Mouse (Mus musculus): Measurements from ENCODE around the gene Atcay. TPM values are rescaled to one million over a fixed set of nuclear protein-coding genes. Genes with fewer than 3 reads are reported as not detected.

Atcay gene
- total and polyA plus RNA-seq, 3 experiments = 0.19 to 0.33 TPM; not detected in 1

- Histone ChIP-seq H3K36me3 (ENCODE audit: control insufficient read depth in 1 of 2, insufficient read depth in 2 of 2, low read length in 2 of 2) (no peaks in the 10 kb centered on the region), H3K9ac (ENCODE audit: control insufficient read depth, low read depth, low read length, poor library complexity, severe bottlenecking) (no peak overlapping the region), H3K9me3 (replicated peaks; ENCODE audit: insufficient read depth, low read length) (no peaks in the 10 kb centered on the region), H3K79me2 (ENCODE audit: control insufficient read depth, insufficient read depth, low read length, poor library complexity) (peaks cover 3% of the 10 kb centered on the region; the same call in 1 of the 2 replicates), H3K4me3 (ENCODE audit: control insufficient read depth in 1 of 2, insufficient read depth in 1 of 2, low read depth in 2 of 2, low read length in 2 of 2) (no peak overlapping the region), H3K4me1 (ENCODE audit: control insufficient read depth in 1 of 2, insufficient read depth in 2 of 2, low read length in 2 of 2) (peaks cover 0 to 12% of the 10 kb centered on the region in 2 experiments; a peak in 2 of 4 replicates), H3K27ac (ENCODE audit: control insufficient read depth, low read depth, low read length) (no peak overlapping the region), H3K27me3 (ENCODE audit: control insufficient read depth in 1 of 2, insufficient read depth in 2 of 2, low read length in 2 of 2) (no peaks in the 10 kb centered on the region)
- no peak for DNase-seq (ENCODE audit: low read depth, low spot score)
- no peak for TF ChIP-seq TBP (IDR thresholded peaks at IDR 0.05; ENCODE audit: low read depth, low read length)
- TF ChIP-seq TCF12 (IDR thresholded peaks at IDR 0.05; ENCODE audit: low read depth, low read length) = no peak
- TF ChIP-seq NELFE (IDR thresholded peaks at IDR 0.05; ENCODE audit: low read depth, low read length) = no peak
- TF ChIP-seq POLR2A (IDR thresholded peaks at IDR 0.05; ENCODE audit: control insufficient read depth in 1 of 2, insufficient read depth in 1 of 2, low read depth in 1 of 2, low read length in 2 of 2, poor library complexity in 1 of 2) = no peak
- no peak for TF ChIP-seq ZKSCAN1 (IDR thresholded peaks at IDR 0.05; ENCODE audit: low read depth, low read length)
- TF ChIP-seq E2F4 (IDR thresholded peaks at IDR 0.05; ENCODE audit: borderline replicate concordance, low read depth, low read length) = no peak
- no peak for TF ChIP-seq ETS1 (IDR thresholded peaks at IDR 0.05; ENCODE audit: low read depth, low read length)
- TF ChIP-seq GABPA (IDR thresholded peaks at IDR 0.05; ENCODE audit: low read depth, low read length) = no peak
- TF ChIP-seq NRF1 (IDR thresholded peaks at IDR 0.05; ENCODE audit: insufficient read depth, low read depth, low read length, poor library complexity, severe bottlenecking) = no peak
- no peak for TF ChIP-seq ELF1 (IDR thresholded peaks at IDR 0.05; ENCODE audit: low read depth, low read length)
- TF ChIP-seq JUND (IDR thresholded peaks at IDR 0.05; ENCODE audit: low read depth, low read length) = no peak
- no peak for TF ChIP-seq HCFC1 (IDR thresholded peaks at IDR 0.05; ENCODE audit: low read depth, low read length)
- TF ChIP-seq ZNF384 (IDR thresholded peaks at IDR 0.05; ENCODE audit: low read depth, low read length) = no peak
Measured at GRCm38 (mm10) chr10:81195300-81195699, 35.3 kb downstream of the Atcay start.

GRCm38 (mm10) chr10:81193991-81194774, 36.5 kb downstream of the Atcay start:
- no peak overlapping the region for H3K27ac ChIP-seq (ENCODE audit: control insufficient read depth, low read depth, low read length)

More at GRCm38 (mm10) chr10:81193991-81194774, 36.5 kb downstream of the Atcay start:
- no peak for DNase-seq (ENCODE audit: low read depth, low spot score)
- Histone ChIP-seq H3K4me1 (ENCODE audit: control insufficient read depth in 1 of 2, insufficient read depth in 2 of 2, low read length in 2 of 2) (peaks cover 0 to 14% of the 10 kb centered on the region in 2 experiments; a peak in 2 of 4 replicates), H3K27me3 (ENCODE audit: control insufficient read depth in 1 of 2, insufficient read depth in 2 of 2, low read length in 2 of 2) (no peaks in the 10 kb centered on the region), H3K79me2 (ENCODE audit: control insufficient read depth, insufficient read depth, low read length, poor library complexity) (peaks cover 3% of the 10 kb centered on the region; the same call in 1 of the 2 replicates), H3K4me3 (ENCODE audit: control insufficient read depth in 1 of 2, insufficient read depth in 1 of 2, low read depth in 2 of 2, low read length in 2 of 2) (no peak overlapping the region), H3K9me3 (replicated peaks; ENCODE audit: insufficient read depth, low read length) (no peaks in the 10 kb centered on the region), H3K9ac (ENCODE audit: control insufficient read depth, low read depth, low read length, poor library complexity, severe bottlenecking) (no peak overlapping the region), H3K36me3 (ENCODE audit: control insufficient read depth in 1 of 2, insufficient read depth in 2 of 2, low read length in 2 of 2) (no peaks in the 10 kb centered on the region)
- TF ChIP-seq E2F4 (IDR thresholded peaks at IDR 0.05; ENCODE audit: borderline replicate concordance, low read depth, low read length) (no peak), NELFE (IDR thresholded peaks at IDR 0.05; ENCODE audit: low read depth, low read length) (no peak), GABPA (IDR thresholded peaks at IDR 0.05; ENCODE audit: low read depth, low read length) (no peak), BHLHE40 (IDR thresholded peaks at IDR 0.05; ENCODE audit: borderline replicate concordance, low read depth, low read length) (no peak), EP300 (IDR thresholded peaks at IDR 0.05; ENCODE audit: low read depth in 1 of 2, low read length in 2 of 2) (no peak), POLR2AphosphoS2 (IDR thresholded peaks at IDR 0.05; ENCODE audit: low read length) (no peak), MEF2A (IDR thresholded peaks at IDR 0.05; ENCODE audit: extremely low read depth, insufficient replicate concordance, low read depth, low read length, poor library complexity, severe bottlenecking) (no peak), USF2 (IDR thresholded peaks at IDR 0.05; ENCODE audit: borderline replicate concordance in 1 of 2, insufficient read depth in 1 of 2, low read depth in 1 of 2, low read length in 2 of 2) (no peak), SMC3 (IDR thresholded peaks at IDR 0.05; ENCODE audit: low read depth, low read length) (no peak), HCFC1 (IDR thresholded peaks at IDR 0.05; ENCODE audit: low read depth, low read length) (no peak), MYC (IDR thresholded peaks at IDR 0.05; ENCODE audit: low read depth, low read length) (no peak), POLR2AphosphoS5 (IDR thresholded peaks at IDR 0.05; ENCODE audit: borderline replicate concordance, low read depth, low read length) (no peak), TAL1 (IDR thresholded peaks at IDR 0.05; ENCODE audit: low read length) (no peak), ZC3H11A (IDR thresholded peaks at IDR 0.05; ENCODE audit: low read depth, low read length) (no peak), CHD1 (IDR thresholded peaks at IDR 0.05; ENCODE audit: low read depth, low read length) (no peak), ZKSCAN1 (IDR thresholded peaks at IDR 0.05; ENCODE audit: low read depth, low read length) (no peak), UBTF (IDR thresholded peaks at IDR 0.05; ENCODE audit: borderline replicate concordance, insufficient read depth, low read depth, low read length) (no peak)

Data from MEL (cell line).